Mouse (Mus musculus): ENCODE measurements around the gene Col6a5.
"Not testable (repeated sequence)": the region's sequence is repeated elsewhere in the genome, so short reads cannot be mapped to it uniquely, and the experiment has no call there.

GRCm38 (mm10) chr9:105841386-105841785 lies 119.1 kb downstream of the Col6a5 start:
- TF ChIP-seq POLR2A (IDR thresholded peaks at IDR 0.05; ENCODE audit: low read depth, low read length); CTCF (IDR thresholded peaks at IDR 0.05; ENCODE audit: borderline replicate concordance, insufficient read depth, low read length): not testable (repeated sequence)
